Mouse (Mus musculus) CH12.LX (cell line): Measurements from ENCODE around the gene Atp5l. TPM values are rescaled to one million over a fixed set of nuclear protein-coding genes. Genes with fewer than 3 reads are reported as not detected.

Source experiments
- DNase-seq: peaks from one replicate; pipeline ENCODE4 v3.0.0-alpha.2; 2013; ENCODE audit errors: extremely low read depth
- H3K27ac ChIP-seq: 2 replicates; pipeline ENCODE4 v1.5.1; 2012; ENCODE audit warnings: low read depth, mild to moderate bottlenecking, control low read depth, moderate library complexity; ENCODE audit not compliant: insufficient read depth
- H3K27me3 ChIP-seq: replicated peaks from 2 replicates; pipeline ENCODE3; 2012; ENCODE audit warnings: inconsistent platforms
- H3K36me3 ChIP-seq, 2 experiments: replicated peaks in 1 of 2; 2 replicates each; pipeline versions ENCODE3 to v1.6.1; 2012; ENCODE audit warnings: inconsistent platforms in 1 of 2, low read length in 1 of 2, mild to moderate bottlenecking in 1 of 2, mixed read lengths in 1 of 2, moderate library complexity in 1 of 2; ENCODE audit not compliant: control insufficient read depth in 1 of 2, insufficient read depth in 1 of 2
- H3K4me1 ChIP-seq, 2 experiments: 2 replicates each; pipeline ENCODE4 v1.6.1; 2012; ENCODE audit warnings: inconsistent platforms in 1 of 2, moderate library complexity in 1 of 2; ENCODE audit not compliant: insufficient read depth in 2 of 2, control insufficient read depth in 1 of 2
- H3K4me2 ChIP-seq: 2 replicates; pipeline ENCODE4 v1.6.1; 2012; ENCODE audit warnings: low read depth, mild to moderate bottlenecking, control low read depth; ENCODE audit not compliant: poor library complexity, insufficient read depth, severe bottlenecking
- H3K4me3 ChIP-seq, 3 experiments: fragments of 150-350 bp in 1 of 3; sonication (generic) in 1 of 3; replicated peaks in 1 of 3; 2 replicates each; pipeline versions ENCODE3 to v1.5.1; 2011 to 2012; ENCODE audit warnings: low read depth in 2 of 3, low read length in 2 of 3, mild to moderate bottlenecking in 2 of 3, moderate library complexity in 2 of 3, control low read depth in 1 of 3, improper control_type of control experiment in 1 of 3, inconsistent platforms in 1 of 3, mixed read lengths in 1 of 3; ENCODE audit not compliant: poor library complexity in 1 of 3
- H3K79me2 ChIP-seq: replicated peaks from 2 replicates; pipeline ENCODE4 v1.6.1; 2012; ENCODE audit warnings: mild to moderate bottlenecking, moderate library complexity; ENCODE audit not compliant: control insufficient read depth, poor library complexity, insufficient read depth, severe bottlenecking; ENCODE audit errors: extremely low read depth
- H3K9ac ChIP-seq: 2 replicates; pipeline ENCODE4 v1.6.1; 2012; ENCODE audit warnings: low read depth, mild to moderate bottlenecking, control low read depth, moderate library complexity; ENCODE audit not compliant: insufficient read depth
- H3K9me3 ChIP-seq: replicated peaks from 2 replicates; pipeline ENCODE3; 2012; ENCODE audit warnings: low read length, inconsistent platforms, mixed read lengths
- BHLHE40 ChIP-seq: IDR thresholded peaks from 2 replicates; pipeline ENCODE4 v1.6.1; 2011; ENCODE audit warnings: mild to moderate bottlenecking, low read depth, low read length, improper control_type of control experiment
- CHD2 ChIP-seq: IDR thresholded peaks from 2 replicates; pipeline ENCODE4 v1.6.1; 2011; ENCODE audit warnings: low read length, improper control_type of control experiment
- EP300 ChIP-seq: IDR thresholded peaks from 2 replicates; pipeline ENCODE4 v1.6.1; 2011; ENCODE audit warnings: low read length, improper control_type of control experiment
- ETS1 ChIP-seq: conservative IDR thresholded peaks from 2 replicates; pipeline ENCODE4 v1.6.1; 2012; ENCODE audit warnings: low read depth, mild to moderate bottlenecking, inconsistent platforms, low read length, improper control_type of control experiment, moderate library complexity
- GABPA ChIP-seq: IDR thresholded peaks from 2 replicates; pipeline ENCODE4 v1.6.1; 2012; ENCODE audit warnings: low read depth, low read length, improper control_type of control experiment, inconsistent platforms; ENCODE audit not compliant: insufficient replicate concordance
- HCFC1 ChIP-seq: IDR thresholded peaks from 2 replicates; pipeline ENCODE4 v1.6.1; 2012; ENCODE audit warnings: low read depth, mild to moderate bottlenecking, inconsistent platforms, low read length, improper control_type of control experiment
- IRF4 ChIP-seq: IDR thresholded peaks from 2 replicates; pipeline ENCODE4 v1.6.1; 2014; ENCODE audit warnings: low read depth, mild to moderate bottlenecking, inconsistent platforms, low read length, improper control_type of control experiment
- JUN ChIP-seq: IDR thresholded peaks from 2 replicates; pipeline ENCODE4 v1.6.1; 2011; ENCODE audit warnings: low read depth, mild to moderate bottlenecking, low read length, improper control_type of control experiment, moderate library complexity; ENCODE audit not compliant: insufficient read depth
- MAFK ChIP-seq: IDR thresholded peaks from 2 replicates; pipeline ENCODE4 v1.6.1; 2011; ENCODE audit warnings: low read length, improper control_type of control experiment; ENCODE audit not compliant: insufficient replicate concordance
- MAX ChIP-seq: IDR thresholded peaks from 2 replicates; pipeline ENCODE4 v1.6.1; 2011; ENCODE audit warnings: low read length, improper control_type of control experiment
- MAZ ChIP-seq: IDR thresholded peaks from 2 replicates; pipeline ENCODE4 v1.6.1; 2012; ENCODE audit warnings: low read depth, mild to moderate bottlenecking, inconsistent platforms, low read length, improper control_type of control experiment, moderate library complexity
- MEF2A ChIP-seq: IDR thresholded peaks from 2 replicates; pipeline ENCODE4 v1.6.1; 2014; ENCODE audit warnings: low read depth, mild to moderate bottlenecking, inconsistent platforms, low read length, improper control_type of control experiment, borderline replicate concordance
- NRF1 ChIP-seq: IDR thresholded peaks from 2 replicates; pipeline ENCODE4 v1.6.1; 2014; ENCODE audit warnings: low read depth, mild to moderate bottlenecking, inconsistent platforms, low read length, improper control_type of control experiment, moderate library complexity
- POLR2A ChIP-seq: IDR thresholded peaks from 2 replicates; pipeline ENCODE4 v1.6.1; 2011; ENCODE audit warnings: low read depth, mild to moderate bottlenecking, improper control_type of control experiment, low read length
- RAD21 ChIP-seq: IDR thresholded peaks from 2 replicates; pipeline ENCODE4 v1.6.1; 2011; ENCODE audit warnings: low read depth, mild to moderate bottlenecking, low read length, improper control_type of control experiment, moderate library complexity
- RCOR1 ChIP-seq: conservative IDR thresholded peaks from 2 replicates; pipeline ENCODE4 v1.6.1; 2012; ENCODE audit warnings: low read depth, mild to moderate bottlenecking, inconsistent platforms, low read length, improper control_type of control experiment
- TCF12 ChIP-seq: IDR thresholded peaks from 2 replicates; pipeline ENCODE4 v1.6.1; 2014; ENCODE audit warnings: low read depth, mild to moderate bottlenecking, inconsistent platforms, low read length, improper control_type of control experiment
- USF2 ChIP-seq: conservative IDR thresholded peaks from 2 replicates; pipeline ENCODE4 v1.6.1; 2011; ENCODE audit warnings: low read depth, low read length, improper control_type of control experiment
- ZC3H11A ChIP-seq: IDR thresholded peaks from 2 replicates; pipeline ENCODE4 v1.6.1; 2012; ENCODE audit warnings: low read depth, mild to moderate bottlenecking, inconsistent platforms, low read length, improper control_type of control experiment
- ZNF384 ChIP-seq: IDR thresholded peaks from 2 replicates; pipeline ENCODE4 v1.6.1; 2012; ENCODE audit warnings: low read depth, low read length, improper control_type of control experiment, inconsistent platforms
- dilution Hi-C: fragments of 300-500 bp; cut with MboI; formaldehyde crosslinking; loops from 2 replicates; pipeline ENCODE4 v1.14.3; 2020; ENCODE audit warnings: low sequenced_read_pairs; ENCODE audit not compliant: extremely low pct_unique_long_range_greater_than_20kb, extremely low pct_ligation_motif_present
- in situ Hi-C: fragments of 300-500 bp; cut with MboI; formaldehyde crosslinking; loops from 3 replicates; pipeline ENCODE4 v1.14.3; 2019; ENCODE audit warnings: low sequenced_read_pairs, low pct_ligation_motif_present, low pct_unique_long_range_greater_than_20kb, mixed read lengths
- polyA plus RNA-seq: library from polyadenylated mRNA; unstranded; fragments of >175 nt; gene quantifications from 2 replicates; pipeline ENCODE4 v1.2.1, GENCODE M21; 2012; ENCODE audit warnings: low read depth; ENCODE audit not compliant: insufficient read length
- total RNA-seq, 2 experiments: library from RNA; depleted of rRNA; stranded (reverse); fragments of 300-350 nt in 1 of 2; fragments of >200 nt in 1 of 2; gene quantifications; 2 replicates each; pipeline ENCODE4 v1.2.3; 2012 to 2014

Gene Atp5l
- total and polyA plus RNA-seq, 3 experiments: 277 to 720 (median 490) TPM

- H3K27ac ChIP-seq: peak overlapping the region; percentile 84; the same call in 1 of the 2 replicates
- H3K9ac ChIP-seq: peak overlapping the region; percentile 87
- DNase-seq: no peak
- dilution Hi-C loops: no loop called here
- in situ Hi-C loops: no loop called here
- H3K4me3 ChIP-seq: peak overlapping the region; percentile 92 to 95 (median 94)
- peaks cover 0 to 26% of the 10 kb centered on the region in 2 experiments for H3K36me3 ChIP-seq
- H3K4me1 ChIP-seq: peaks cover 11 to 57% of the 10 kb centered on the region in 2 experiments
- peaks cover 67% of the 10 kb centered on the region for H3K79me2 ChIP-seq
- H3K4me2 ChIP-seq: peak overlapping the region; percentile 97
- TF ChIP-seq ZNF384 (peak; percentile 16; the same call in 1 of the 2 replicates), GABPA (no peak), IRF4 (peak; percentile 85), USF2 (no peak), MAZ (no peak), ETS1 (peak; percentile 73), ZC3H11A (no peak), RCOR1 (0 out of 2 replicates have a peak, but pooled peaks have one; percentile 27), CHD2 (0 out of 2 replicates have a peak, but pooled peaks have one; percentile 38), BHLHE40 (peak; percentile 66), TCF12 (peak; percentile 75), JUN (no peak), MAX (no peak), NRF1 (no peak), HCFC1 (no peak), POLR2A (0 out of 2 replicates have a peak, but pooled peaks have one; percentile 24), MEF2A (peak; percentile 57; the same call in 1 of the 2 replicates), EP300 (peak; percentile 62)
- TF ChIP-seq, all 38 proteins: peak for 10
- H3K27me3 ChIP-seq: no peaks in the 10 kb centered on the region
- H3K9me3 ChIP-seq: no peaks in the 10 kb centered on the region
These were observed 41.6 kb downstream of the Atp5l start for GRCm38 (mm10) chr9:44878776-44879500.

DNA sequence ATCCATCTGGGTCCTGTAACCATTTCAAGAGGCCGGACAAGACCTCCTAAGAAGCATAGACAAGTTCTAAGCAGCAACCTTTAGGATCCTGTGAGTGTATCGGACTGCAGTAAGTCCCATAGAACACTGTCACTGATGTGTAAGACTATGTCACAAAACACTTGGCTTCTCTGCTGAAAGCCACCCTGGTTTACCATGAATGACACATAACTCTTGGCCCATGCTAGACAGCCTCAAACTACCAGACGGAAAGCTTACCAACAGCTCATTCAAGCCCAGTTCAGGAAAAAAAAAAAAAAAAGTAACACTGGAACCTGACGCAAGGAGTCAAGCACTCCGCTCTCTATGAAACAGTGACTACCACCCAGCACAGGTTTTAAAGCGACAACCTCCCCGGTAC is 42.9 kb downstream of the Atp5l start:
- H3K36me3 ChIP-seq: peaks cover 0 to 26% of the 10 kb centered on the region in 2 experiments
- no peak for TF ChIP-seq BHLHE40
- TF ChIP-seq RAD21: no peak
- no peak for TF ChIP-seq NRF1
- no peak for TF ChIP-seq MAFK
- TF ChIP-seq ZNF384: peak; percentile 59; the same call in 1 of the 2 replicates
- H3K27me3 ChIP-seq: no peaks in the 10 kb centered on the region
- peaks cover 12 to 64% of the 10 kb centered on the region in 2 experiments for H3K4me1 ChIP-seq
- H3K9me3 ChIP-seq: no peaks in the 10 kb centered on the region
- dilution Hi-C loops: no loop called here
- peaks cover 77% of the 10 kb centered on the region for H3K79me2 ChIP-seq
- peak overlapping the region in 1 of 3 experiments; percentile 40 for H3K4me3 ChIP-seq
- H3K27ac ChIP-seq: 0 out of 2 replicates have a peak overlapping the region, but pooled peaks have one; percentile 6
- in situ Hi-C loops: no loop called here
- peak overlapping the region; percentile 87 for H3K9ac ChIP-seq
- DNase-seq: no peak
- peak overlapping the region; percentile 97 for H3K4me2 ChIP-seq
